Comparison of ENCODE assay signal across 23 mouse cellular contexts in the genomic region with DNA sequence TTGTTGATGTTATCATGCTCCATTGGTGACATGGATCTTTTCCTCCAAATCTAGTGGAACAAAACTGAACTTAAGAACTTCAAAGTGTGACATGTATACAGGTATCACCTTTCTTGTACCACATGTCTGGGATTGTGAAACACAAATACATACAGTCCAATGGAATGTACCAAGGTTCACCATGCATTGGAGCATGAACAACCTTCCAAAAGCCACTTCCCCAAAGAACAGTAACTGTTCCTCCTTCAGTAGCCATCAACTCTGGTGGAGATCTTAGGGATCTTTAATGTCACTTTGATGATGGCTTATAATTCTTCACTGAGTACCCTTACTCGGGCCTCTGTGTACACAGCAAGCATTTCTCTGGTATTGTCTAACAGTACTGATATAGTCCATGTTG.
A peak's percentile ranks its signal among the peaks of the same experiment; 100 is the strongest.
DNase-seq lines count a peak whose midpoint lies in the region; ATAC-seq and TF ChIP-seq lines count a peak whose summit lies in the region.
"Had no signal": no experiment of that assay in that cellular context is flagged by ENCODE, and none has a peak within 500 bp of the region (broad histone marks: within the 10 kb centered on the region; RNA-seq: fewer than 3 reads in every experiment).

No protein-coding gene starts in this region.

- DNase-seq in spleen, postnatal 10 days (ENCODE audit: low spot score in 2 of 2) = no peak
- no peak for DNase-seq in layer of hippocampus, adult 11-12 months (ENCODE audit: low spot score)
- DNase-seq: adrenal gland, adult 8-10 months; adrenal gland, postnatal 14 days; adrenal gland, postnatal 36 days; B cell, adult 2 months; cerebellum, adult 11 months; cerebellum, adult 18-20 months; cerebellum, adult 8-10 months; cerebellum, adult 9-11 months; cerebellum, postnatal 14 days; cerebellum, postnatal 36 days; forebrain, postnatal 0 days had no signal

- H3K4me3 ChIP-seq in bone marrow macrophage, adult 2 months (ENCODE audit: insufficient read depth, low read length) = no peak overlapping the region
- H3K4me3 ChIP-seq: embryonic facial prominence, embryonic 10.5 days; embryonic facial prominence, embryonic 12.5 days; forebrain, embryonic 13.5 days; forebrain, embryonic 15.5 days had no signal

- TF ChIP-seq POLR2A in bone marrow macrophage, adult 2 months (IDR thresholded peaks at IDR 0.05; ENCODE audit: borderline replicate concordance, low read depth, low read length) = no peak

- peak; percentile 63 for ATAC-seq in granulocyte monocyte progenitor cell, adult 5-6 weeks (replicated peaks; ENCODE audit: poor library complexity, severe bottlenecking)
- peak; percentile 43 for ATAC-seq in megakaryocyte progenitor cell, adult 5-6 weeks (replicated peaks; ENCODE audit: poor library complexity)
- ATAC-seq: activated CD4-positive, CD25-positive, alpha-beta regulatory T cell, adult 4 months; CD4-positive, CD25-positive, alpha-beta regulatory T cell, adult 4 months; forebrain, embryonic 13.5 days; forebrain, embryonic 15.5 days; forebrain, postnatal 0 days; Patski had no signal

- H3K27ac ChIP-seq in bone marrow macrophage, adult 2 months (ENCODE audit: insufficient read depth, low read depth, low read length) = peak overlapping the region; percentile 35
- H3K27ac ChIP-seq: embryonic facial prominence, embryonic 10.5 days; embryonic facial prominence, embryonic 12.5 days; forebrain, embryonic 13.5 days; forebrain, embryonic 15.5 days had no signal

- H3K4me1 ChIP-seq in bone marrow macrophage, adult 2 months (ENCODE audit: control insufficient read depth, insufficient read depth, low read length) = peaks cover 7% of the 10 kb centered on the region; the same call in 1 of the 2 replicates
- H3K4me1 ChIP-seq: embryonic facial prominence, embryonic 12.5 days; forebrain, embryonic 13.5 days; forebrain, embryonic 15.5 days had no signal

- no peak for TF ChIP-seq CTCF in bone marrow macrophage, adult 2 months (IDR thresholded peaks at IDR 0.05; ENCODE audit: low read depth, low read length)
